Mouse (Mus musculus) forebrain, embryonic 10.5 days (tissue): Measurements from ENCODE around the gene Usp21. TPM values are rescaled to one million over a fixed set of nuclear protein-coding genes. Genes with fewer than 3 reads are reported as not detected.
"Not testable (repeated sequence)": the region's sequence is repeated elsewhere in the genome, so short reads cannot be mapped to it uniquely, and the experiment has no call there.

Experiments
- DNase-seq: peaks from one replicate; pipeline ENCODE4 v3.0.0-alpha.2; 2017; ENCODE audit warnings: low spot score; ENCODE audit errors: extremely low spot score
- H3K27ac ChIP-seq: fragments of 300-500 bp; sonication (generic); 2 replicates; pipeline ENCODE4 v1.5.1; 2016; ENCODE audit warnings: mild to moderate bottlenecking
- H3K27me3 ChIP-seq: fragments of 300-500 bp; sonication (generic); 2 replicates; pipeline ENCODE4 v1.6.1; 2016; ENCODE audit warnings: mild to moderate bottlenecking; ENCODE audit not compliant: poor library complexity, severe bottlenecking
- H3K36me3 ChIP-seq: fragments of 300-500 bp; sonication (generic); replicated peaks from 2 replicates; pipeline ENCODE4 v1.6.1; 2016; ENCODE audit warnings: mild to moderate bottlenecking, moderate library complexity
- H3K4me1 ChIP-seq: fragments of 300-500 bp; sonication (generic); 2 replicates; pipeline ENCODE4 v1.6.1; 2016
- H3K4me3 ChIP-seq: fragments of 300-500 bp; sonication (generic); 2 replicates; pipeline ENCODE4 v1.5.1; 2016; ENCODE audit warnings: mild to moderate bottlenecking, moderate library complexity
- H3K9me3 ChIP-seq: fragments of 300-500 bp; sonication (generic); 2 replicates; pipeline ENCODE4 v1.6.1; 2016; ENCODE audit warnings: mild to moderate bottlenecking, moderate library complexity
- WGBS: fragments of 180-500 bp; shearing (Covaris S2); methylation state at CpG from one replicate; pipeline ENCODE4 v1.1.7; 2016; 5-methylcytosine and 5-hydroxymethylcytosine counted together
- polyA plus RNA-seq: library from polyadenylated mRNA; unstranded; fragments of >200 nt; fragmentation: Nextera tagmentation; extraction: Ambion mirVana; gene quantifications from 2 replicates; pipeline ENCODE4 v1.2.1, GENCODE M21; 2016

Gene Usp21
- polyA plus RNA-seq: 94.1 and 95.9 TPM in 2 replicates

GRCm38 (mm10) chr1:171287136-171288081 lies at the start of gene Usp21:
Gene Usp21 (minus strand): TSS chr1:171287991.
- Histone ChIP-seq H3K36me3 (peaks cover 68% of the 10 kb centered on the region), H3K27ac (peak within 1 kb of the TSS; percentile 100), H3K9me3 (no peaks in the 10 kb centered on the region), H3K4me3 (peak within 1 kb of the TSS; percentile 97), H3K27me3 (no peaks in the 10 kb centered on the region), H3K4me1 (peaks cover 42% of the 10 kb centered on the region)
- WGBS: under 1% methylated on average over 49 of the region's 49 CpGs
- peak; percentile 93 for DNase-seq

GRCm38 (mm10) chr1:171330216-171330560 lies 42.4 kb upstream of the Usp21 start:
- no peak for DNase-seq
- peaks cover 31% of the 10 kb centered on the region for H3K36me3 ChIP-seq
- no peaks in the 10 kb centered on the region for H3K9me3 ChIP-seq
- peaks cover 41% of the 10 kb centered on the region for H3K4me1 ChIP-seq
- H3K4me3 ChIP-seq: peak overlapping the region; percentile 86
- H3K27ac ChIP-seq: peak overlapping the region; percentile 100
- WGBS: 1% methylated on average over 4 of the region's 4 CpGs
- no peaks in the 10 kb centered on the region for H3K27me3 ChIP-seq

GRCm38 (mm10) chr1:171329433-171330215 lies 41.8 kb upstream of the Usp21 start:
- Histone ChIP-seq H3K27me3 (no peaks in the 10 kb centered on the region), H3K4me3 (peak overlapping the region; percentile 86), H3K4me1 (peaks cover 41% of the 10 kb centered on the region), H3K27ac (peak overlapping the region; percentile 100), H3K9me3 (no peaks in the 10 kb centered on the region), H3K36me3 (peaks cover 28% of the 10 kb centered on the region)
- WGBS: 1% methylated on average over 59 of the region's 61 CpGs
- DNase-seq: peak; percentile 93

- no peaks in the 10 kb centered on the region for H3K9me3 ChIP-seq
- peak within 1 kb of the TSS; percentile 100 for H3K27ac ChIP-seq
- H3K4me3 ChIP-seq: peak within 1 kb of the TSS; percentile 86
- DNase-seq: peak; percentile 93
- H3K36me3 ChIP-seq: peaks cover 24% of the 10 kb centered on the region; the same call in 1 of the 2 replicates
- H3K4me1 ChIP-seq: peaks cover 41% of the 10 kb centered on the region
- H3K27me3 ChIP-seq: no peaks in the 10 kb centered on the region
- under 1% methylated on average over 48 of the region's 48 CpGs for WGBS
Measured at GRCm38 (mm10) chr1:171328839-171329432, 41.1 kb upstream of the Usp21 start, which contains the start of gene Dedd. Gene Dedd (plus strand): TSS chr1:171329145.

GRCm38 (mm10) chr1:171328244-171328643 lies 40.5 kb upstream of the Usp21 start:
- H3K36me3 ChIP-seq: peaks cover 19% of the 10 kb centered on the region; the same call in 1 of the 2 replicates
- H3K4me3 ChIP-seq: peak overlapping the region; percentile 86
- no peaks in the 10 kb centered on the region for H3K27me3 ChIP-seq
- H3K4me1 ChIP-seq: peaks cover 38% of the 10 kb centered on the region
- WGBS: 50% methylated on average over 9 of the region's 9 CpGs
- no peaks in the 10 kb centered on the region for H3K9me3 ChIP-seq
- peak overlapping the region; percentile 100 for H3K27ac ChIP-seq
- DNase-seq: no peak

- not testable (repeated sequence) for H3K27me3 ChIP-seq, H3K9me3 ChIP-seq, H3K4me3 ChIP-seq, H3K27ac ChIP-seq, DNase-seq, H3K36me3 ChIP-seq
- 84% methylated on average over 4 of the region's 4 CpGs for WGBS
- peaks cover 32% of the 10 kb centered on the region for H3K4me1 ChIP-seq
Measured at GRCm38 (mm10) chr1:171326588-171326987, 38.8 kb upstream of the Usp21 start.

GRCm38 (mm10) chr1:171325571-171325970 lies 37.8 kb upstream of the Usp21 start:
- no peak overlapping the region for H3K4me3 ChIP-seq
- H3K36me3 ChIP-seq: peaks cover 8% of the 10 kb centered on the region; the same call in 1 of the 2 replicates
- no peaks in the 10 kb centered on the region for H3K27me3 ChIP-seq
- DNase-seq: no peak
- 93% methylated on average over 2 of the region's 2 CpGs for WGBS
- H3K4me1 ChIP-seq: peaks cover 21% of the 10 kb centered on the region
- H3K27ac ChIP-seq: no peak overlapping the region
- no peaks in the 10 kb centered on the region for H3K9me3 ChIP-seq

- WGBS: 75% methylated on average over 1 of the region's 1 CpGs
- H3K27ac ChIP-seq: no peak overlapping the region
Measured at GRCm38 (mm10) chr1:171322012-171322411, 34.2 kb upstream of the Usp21 start.

GRCm38 (mm10) chr1:171321415-171321814 lies 33.6 kb upstream of the Usp21 start:
- 0 out of 2 replicates have a peak, but pooled peaks cover 5% of the 10 kb centered on the region for H3K4me1 ChIP-seq
- peaks cover 8% of the 10 kb centered on the region; the same call in 1 of the 2 replicates for H3K36me3 ChIP-seq
- DNase-seq: no peak
- no peaks in the 10 kb centered on the region for H3K27me3 ChIP-seq
- H3K4me3 ChIP-seq: no peak overlapping the region
- no peak overlapping the region for H3K27ac ChIP-seq
- no peaks in the 10 kb centered on the region for H3K9me3 ChIP-seq

More at GRCm38 (mm10) chr1:171322012-171322411, 34.2 kb upstream of the Usp21 start:
- Histone ChIP-seq H3K4me3 (no peak overlapping the region), H3K27me3 (no peaks in the 10 kb centered on the region), H3K9me3 (no peaks in the 10 kb centered on the region), H3K36me3 (peaks cover 8% of the 10 kb centered on the region; the same call in 1 of the 2 replicates), H3K4me1 (0 out of 2 replicates have a peak, but pooled peaks cover 5% of the 10 kb centered on the region)
- no peak for DNase-seq

GRCm38 (mm10) chr1:171320151-171320550 lies 32.4 kb upstream of the Usp21 start:
- H3K36me3 ChIP-seq: no peaks in the 10 kb centered on the region
- no peaks in the 10 kb centered on the region for H3K27me3 ChIP-seq
- 16% methylated on average over 5 of the region's 5 CpGs for WGBS
- H3K4me1 ChIP-seq: 0 out of 2 replicates have a peak, but pooled peaks cover 5% of the 10 kb centered on the region
- no peak for DNase-seq
- H3K27ac ChIP-seq: no peak overlapping the region
- no peaks in the 10 kb centered on the region for H3K9me3 ChIP-seq
- H3K4me3 ChIP-seq: peak overlapping the region; percentile 31

GRCm38 (mm10) chr1:171319748-171320147 lies 32.0 kb upstream of the Usp21 start:
- H3K27me3 ChIP-seq: no peaks in the 10 kb centered on the region
- H3K9me3 ChIP-seq: no peaks in the 10 kb centered on the region
- H3K36me3 ChIP-seq: no peaks in the 10 kb centered on the region
- H3K4me1 ChIP-seq: 0 out of 2 replicates have a peak, but pooled peaks cover 5% of the 10 kb centered on the region
- no peak for DNase-seq
- H3K4me3 ChIP-seq: peak overlapping the region; percentile 31
- no peak overlapping the region for H3K27ac ChIP-seq
- 12% methylated on average over 7 of the region's 7 CpGs for WGBS

GRCm38 (mm10) chr1:171309321-171309720 lies 21.5 kb upstream of the Usp21 start:
- Histone ChIP-seq H3K27ac (no peak overlapping the region), H3K4me1 (no peaks in the 10 kb centered on the region), H3K4me3 (no peak overlapping the region), H3K27me3 (0 out of 2 replicates have a peak, but pooled peaks cover 4% of the 10 kb centered on the region), H3K36me3 (no peaks in the 10 kb centered on the region), H3K9me3 (no peaks in the 10 kb centered on the region)
- 77% methylated on average over 2 of the region's 2 CpGs for WGBS
- DNase-seq: no peak
